Mouse (Mus musculus) heart, embryonic 11.5 days (tissue): ENCODE results near the gene Fggy. TPM values are rescaled to one million over a fixed set of nuclear protein-coding genes. Genes with fewer than 3 reads are reported as not detected.

Experiments
- ATAC-seq: fragments of 200-750 bp; cut with Nextera tagmentation; replicated peaks from 2 replicates; pipeline ENCODE4 v1.8.0; 2017; ENCODE audit warnings: moderate library complexity; ENCODE audit not compliant: insufficient number of reproducible peaks, low FRiP score, low TSS enrichment
- H3K27ac ChIP-seq: fragments of 300-500 bp; sonication (generic); 2 replicates; pipeline ENCODE4 v1.5.1; 2014; ENCODE audit warnings: mild to moderate bottlenecking, low read depth, low read length
- H3K27me3 ChIP-seq: fragments of 300-500 bp; sonication (generic); 2 replicates; pipeline ENCODE4 v1.6.1; 2014; ENCODE audit warnings: mild to moderate bottlenecking, low read length, mixed read lengths; ENCODE audit not compliant: control insufficient read depth, insufficient read depth
- H3K36me3 ChIP-seq: fragments of 300-500 bp; sonication (generic); 2 replicates; pipeline ENCODE4 v1.6.1; 2014; ENCODE audit warnings: mild to moderate bottlenecking, low read length, moderate library complexity, mixed read lengths; ENCODE audit not compliant: control insufficient read depth, insufficient read depth
- H3K4me1 ChIP-seq: fragments of 300-500 bp; sonication (generic); 2 replicates; pipeline ENCODE4 v1.6.1; 2014; ENCODE audit warnings: low read length; ENCODE audit not compliant: control insufficient read depth, insufficient read depth
- H3K4me2 ChIP-seq: fragments of 300-500 bp; sonication (generic); 2 replicates; pipeline ENCODE4 v1.6.1; 2014; ENCODE audit warnings: mild to moderate bottlenecking, moderate library complexity
- H3K4me3 ChIP-seq: fragments of 300-500 bp; sonication (generic); 2 replicates; pipeline ENCODE4 v1.5.1; 2014; ENCODE audit warnings: low read depth, low read length
- H3K9ac ChIP-seq: fragments of 300-500 bp; sonication (generic); 2 replicates; pipeline ENCODE4 v1.6.1; 2014; ENCODE audit warnings: mild to moderate bottlenecking, low read depth, low read length, moderate library complexity
- H3K9me3 ChIP-seq: fragments of 300-500 bp; sonication (generic); replicated peaks from 2 replicates; pipeline ENCODE4 v1.6.1; 2016; ENCODE audit warnings: low read length; ENCODE audit not compliant: control insufficient read depth
- WGBS: fragments of 180-500 bp; shearing (Covaris S2); extraction: QIAGEN DNeasy Blood & Tissue Kit; methylation state at CpG from one replicate; pipeline ENCODE4 v1.1.7; 2014; ENCODE audit not compliant: insufficient replicate concordance; 5-methylcytosine and 5-hydroxymethylcytosine counted together
- polyA plus RNA-seq: library from polyadenylated mRNA; unstranded; fragments of >200 nt; fragmentation: Nextera tagmentation; extraction: Ambion mirVana; gene quantifications from 2 replicates; pipeline ENCODE4 v1.2.1, GENCODE M21; 2014

The Fggy gene
- polyA plus RNA-seq, 1 experiment from 2014 or later: 5.9 TPM

DNA sequence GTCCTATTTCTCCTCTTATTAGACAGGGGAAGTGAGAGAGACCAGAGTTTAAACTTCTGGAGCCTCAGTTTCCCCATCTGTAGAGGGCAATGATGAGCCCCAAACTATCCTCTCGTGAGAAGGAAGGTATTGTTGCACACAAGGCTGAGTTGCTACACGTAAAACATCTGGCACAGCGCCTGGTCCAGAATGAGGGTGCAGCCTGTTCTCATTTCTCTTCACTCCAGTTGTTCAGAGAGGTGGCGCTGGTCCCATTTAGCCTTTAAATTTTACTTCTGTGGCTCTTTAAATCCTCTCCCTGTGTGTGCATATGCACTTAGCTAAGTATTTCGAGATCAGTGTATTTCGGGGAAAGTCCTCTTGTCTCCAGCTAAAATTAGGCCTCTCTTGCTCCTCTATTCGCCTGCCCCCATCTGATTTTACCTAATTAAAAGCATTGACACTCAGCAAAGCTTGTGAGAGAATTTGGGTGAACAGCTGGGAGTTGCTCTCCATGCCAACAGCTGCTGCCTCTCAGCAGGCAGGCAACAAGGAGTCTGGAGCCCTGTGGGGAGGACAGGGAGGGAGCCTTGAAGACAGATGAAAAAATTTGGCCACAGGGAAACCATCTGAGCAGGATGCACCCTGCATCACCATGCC lies 340.0 kb downstream of the Fggy start:
- WGBS: 64% methylated on average over 7 of the region's 7 CpGs
- H3K9me3 ChIP-seq: no peaks in the 10 kb centered on the region
- H3K36me3 ChIP-seq: no peaks in the 10 kb centered on the region
- H3K4me1 ChIP-seq: peaks cover 27% of the 10 kb centered on the region
- no peak overlapping the region for H3K4me2 ChIP-seq
- no peak for ATAC-seq
- no peak overlapping the region for H3K4me3 ChIP-seq
- no peak overlapping the region for H3K9ac ChIP-seq
- H3K27ac ChIP-seq: 0 out of 2 replicates have a peak overlapping the region, but pooled peaks have one; percentile 31
- no peaks in the 10 kb centered on the region for H3K27me3 ChIP-seq

GRCm38 (mm10) chr4:95898714-95899113 lies 341.4 kb downstream of the Fggy start:
- H3K9ac ChIP-seq: no peak overlapping the region
- H3K27ac ChIP-seq: no peak overlapping the region
- no peaks in the 10 kb centered on the region for H3K36me3 ChIP-seq
- no peak for ATAC-seq
- H3K4me1 ChIP-seq: peaks cover 27% of the 10 kb centered on the region
- 33% methylated on average over 6 of the region's 6 CpGs for WGBS
- H3K27me3 ChIP-seq: no peaks in the 10 kb centered on the region
- H3K4me2 ChIP-seq: no peak overlapping the region
- no peak overlapping the region for H3K4me3 ChIP-seq
- no peaks in the 10 kb centered on the region for H3K9me3 ChIP-seq

DNA sequence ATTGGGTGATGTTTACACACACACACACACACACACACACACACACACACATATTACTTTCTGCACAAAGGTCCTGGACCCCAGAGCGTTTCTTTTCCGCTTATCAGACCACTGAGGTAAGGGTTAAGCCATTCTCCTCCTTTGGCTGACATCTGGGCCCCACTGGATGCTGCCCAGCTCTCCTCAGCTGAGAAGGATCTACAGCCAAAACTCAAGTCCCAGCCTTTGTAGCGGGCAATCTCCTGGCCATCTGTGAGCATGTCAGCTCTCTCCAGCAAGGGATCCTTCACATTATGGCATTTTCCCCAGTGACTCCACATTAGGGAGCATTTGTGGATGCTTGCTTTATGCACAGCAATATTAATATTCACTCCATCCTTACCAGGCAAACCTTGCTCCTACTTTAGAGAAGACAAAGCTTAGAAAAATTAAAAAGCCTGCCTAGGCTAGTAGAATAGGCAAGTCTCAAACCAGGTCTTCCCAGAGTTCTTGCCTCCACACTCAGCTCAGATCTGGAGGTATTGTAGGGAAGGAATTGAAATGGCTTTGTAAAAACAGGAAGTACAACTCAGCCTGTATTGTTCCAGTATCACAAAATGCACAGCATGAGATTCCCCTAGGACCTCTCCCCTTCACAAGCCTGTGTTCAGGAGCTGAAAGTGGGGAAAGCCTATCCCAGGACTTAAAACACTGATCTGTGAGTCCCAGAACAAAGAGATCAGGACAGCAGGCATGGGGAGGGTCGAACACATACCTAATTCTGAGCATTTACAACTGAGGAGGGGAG lies 342.8 kb downstream of the Fggy start:
- peak overlapping the region; percentile 34; the same call in 1 of the 2 replicates for H3K9ac ChIP-seq
- H3K4me2 ChIP-seq: no peak overlapping the region
- peak overlapping the region; percentile 46; the same call in 1 of the 2 replicates for H3K27ac ChIP-seq
- 53% methylated on average over 4 of the region's 4 CpGs for whole genome bisulfite sequencing
- ATAC-seq: no peak
- H3K4me3 ChIP-seq: no peak overlapping the region
- peaks cover 26% of the 10 kb centered on the region for H3K4me1 ChIP-seq
- H3K9me3 ChIP-seq: no peaks in the 10 kb centered on the region
- H3K36me3 ChIP-seq: no peaks in the 10 kb centered on the region
- no peaks in the 10 kb centered on the region for H3K27me3 ChIP-seq

- Histone ChIP-seq H3K27me3 (no peaks in the 10 kb centered on the region), H3K4me1 (peaks cover 24% of the 10 kb centered on the region), H3K9ac (no peak overlapping the region), H3K9me3 (no peaks in the 10 kb centered on the region), H3K27ac (peak overlapping the region; percentile 46; the same call in 1 of the 2 replicates), H3K36me3 (no peaks in the 10 kb centered on the region), H3K4me2 (no peak overlapping the region), H3K4me3 (no peak overlapping the region)
- ATAC-seq: no peak
- 59% methylated on average over 1 of the region's 1 CpGs for WGBS
These were observed 343.5 kb downstream of the Fggy start for GRCm38 (mm10) chr4:95900815-95901214.

- no peak overlapping the region for H3K9ac ChIP-seq
- ATAC-seq: no peak
- H3K36me3 ChIP-seq: no peaks in the 10 kb centered on the region
- H3K4me3 ChIP-seq: no peak overlapping the region
- H3K9me3 ChIP-seq: no peaks in the 10 kb centered on the region
- H3K27me3 ChIP-seq: no peaks in the 10 kb centered on the region
- H3K4me1 ChIP-seq: no peaks in the 10 kb centered on the region
- no peak overlapping the region for H3K27ac ChIP-seq
- no peak overlapping the region for H3K4me2 ChIP-seq
These were observed 348.8 kb downstream of the Fggy start for GRCm38 (mm10) chr4:95906141-95906540.

- Histone ChIP-seq H3K36me3 (no peaks in the 10 kb centered on the region), H3K27ac (no peak overlapping the region), H3K4me1 (no peaks in the 10 kb centered on the region), H3K9ac (no peak overlapping the region), H3K4me3 (no peak overlapping the region), H3K9me3 (no peaks in the 10 kb centered on the region), H3K27me3 (no peaks in the 10 kb centered on the region), H3K4me2 (no peak overlapping the region)
- 69% methylated on average over 2 of the region's 2 CpGs for WGBS
- ATAC-seq: no peak
These were observed 352.7 kb downstream of the Fggy start for GRCm38 (mm10) chr4:95909689-95910654.

GRCm38 (mm10) chr4:95913026-95913425 lies 355.7 kb downstream of the Fggy start:
- no peak overlapping the region for H3K9ac ChIP-seq
- no peak for ATAC-seq
- 83% methylated on average over 1 of the region's 1 CpGs for WGBS
- H3K36me3 ChIP-seq: no peaks in the 10 kb centered on the region
- no peaks in the 10 kb centered on the region for H3K27me3 ChIP-seq
- H3K4me1 ChIP-seq: peaks cover 5% of the 10 kb centered on the region; the same call in 1 of the 2 replicates
- no peak overlapping the region for H3K4me3 ChIP-seq
- H3K4me2 ChIP-seq: no peak overlapping the region
- no peak overlapping the region for H3K27ac ChIP-seq
- no peaks in the 10 kb centered on the region for H3K9me3 ChIP-seq
